Mouse (Mus musculus): ENCODE measurements at regions not wholly inside any gene's neighbourhood (a gene's known extent, or its start where the extent isn't known, plus 50 kb on each side); places are given as distances from the start of the nearest gene placed in this dataset.

- no peak for TF ChIP-seq POLR2A (IDR thresholded peaks at IDR 0.05; ENCODE audit: low read depth, low read length)
- TF ChIP-seq CTCF (conservative IDR thresholded peaks at IDR 0.05; ENCODE audit: insufficient read depth, insufficient read length, low read depth, low read length), result no peak
Measured at GRCm38 (mm10) chr4:82129471-82129870, 576.1 kb downstream of the Nfib start.

All from kidney, adult 2 months (tissue).